Mouse (Mus musculus): ENCODE results near the gene Pnmal1. TPM values are rescaled to one million over a fixed set of nuclear protein-coding genes. Genes with fewer than 3 reads are reported as not detected.

Gene Pnmal1
- polyA plus RNA-seq, 1 experiment = not detected

DNA sequence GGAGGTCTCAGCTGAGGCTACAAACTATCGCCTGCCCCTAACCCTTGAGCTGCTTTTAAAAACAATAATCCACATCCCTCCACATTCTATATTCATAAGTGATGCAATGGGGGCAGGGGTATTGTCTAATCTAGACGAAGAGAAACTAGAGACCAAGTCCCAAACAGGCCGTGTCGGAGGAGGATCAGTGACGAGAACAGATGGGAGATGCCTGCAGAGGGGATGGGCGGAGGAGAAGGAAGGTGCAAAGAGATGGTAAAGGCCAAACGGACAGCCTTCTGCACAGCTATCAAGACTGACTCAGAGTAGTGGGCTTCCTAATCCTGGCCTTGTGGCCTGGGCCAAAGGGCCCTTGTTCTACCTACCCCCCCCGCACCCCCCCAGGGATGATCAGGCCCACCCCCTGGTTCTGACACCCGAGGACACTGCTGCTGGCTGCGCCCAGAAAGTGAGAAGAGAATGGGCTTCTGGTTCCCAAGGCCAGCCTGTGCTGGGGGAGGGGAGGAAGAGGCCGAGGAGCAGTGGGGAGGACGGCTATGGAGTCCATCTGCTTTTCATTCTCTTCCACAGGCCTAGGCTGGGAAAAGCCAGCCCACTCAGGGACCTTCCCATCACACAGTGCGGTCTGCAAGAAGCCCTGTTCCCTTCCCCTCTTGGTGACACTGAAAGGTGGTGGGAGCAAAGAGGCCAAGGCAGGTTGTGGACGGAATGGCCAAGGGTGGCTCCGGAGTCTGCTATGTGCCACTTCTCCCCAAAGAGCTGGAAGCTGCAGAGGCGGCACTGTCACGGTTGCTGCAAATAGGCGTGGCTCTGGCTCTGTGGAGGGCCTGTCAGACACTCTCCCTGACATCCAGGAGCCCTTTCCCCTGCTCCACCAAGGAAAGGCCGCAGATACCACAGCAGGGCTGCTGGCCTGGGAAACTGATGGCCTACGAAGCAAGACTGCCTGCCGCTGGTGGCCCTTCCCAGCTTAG lies 38.4 kb upstream of the Pnmal1 start:
- no peak for TF ChIP-seq GATA1 (IDR thresholded peaks at IDR 0.05; ENCODE audit: low read length)

DNA sequence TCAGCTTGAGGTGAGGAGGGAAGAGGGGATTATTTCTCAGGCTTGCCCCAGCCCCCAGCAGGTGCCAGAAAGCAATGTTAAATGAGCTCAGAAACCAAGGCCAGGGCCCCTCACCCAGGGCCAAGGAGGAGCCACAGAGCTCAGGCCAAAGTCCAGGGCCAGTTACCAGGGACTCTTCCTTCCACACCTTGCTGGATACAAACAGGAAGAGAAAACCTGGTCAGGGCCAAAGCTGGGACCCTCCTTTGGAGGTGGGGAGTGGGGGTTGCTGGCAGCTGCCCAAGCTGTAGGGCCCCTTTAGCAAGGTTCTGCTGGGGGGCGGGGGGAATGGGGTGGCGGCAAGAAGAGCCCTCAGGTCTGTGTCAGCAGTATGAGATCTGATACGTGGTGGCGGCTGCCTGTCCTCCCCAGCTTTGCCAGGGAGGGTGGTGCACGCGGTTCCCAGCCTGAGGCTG lies 37.6 kb upstream of the Pnmal1 start:
- TF ChIP-seq GATA1 (IDR thresholded peaks at IDR 0.05; ENCODE audit: low read length) = no peak

DNA sequence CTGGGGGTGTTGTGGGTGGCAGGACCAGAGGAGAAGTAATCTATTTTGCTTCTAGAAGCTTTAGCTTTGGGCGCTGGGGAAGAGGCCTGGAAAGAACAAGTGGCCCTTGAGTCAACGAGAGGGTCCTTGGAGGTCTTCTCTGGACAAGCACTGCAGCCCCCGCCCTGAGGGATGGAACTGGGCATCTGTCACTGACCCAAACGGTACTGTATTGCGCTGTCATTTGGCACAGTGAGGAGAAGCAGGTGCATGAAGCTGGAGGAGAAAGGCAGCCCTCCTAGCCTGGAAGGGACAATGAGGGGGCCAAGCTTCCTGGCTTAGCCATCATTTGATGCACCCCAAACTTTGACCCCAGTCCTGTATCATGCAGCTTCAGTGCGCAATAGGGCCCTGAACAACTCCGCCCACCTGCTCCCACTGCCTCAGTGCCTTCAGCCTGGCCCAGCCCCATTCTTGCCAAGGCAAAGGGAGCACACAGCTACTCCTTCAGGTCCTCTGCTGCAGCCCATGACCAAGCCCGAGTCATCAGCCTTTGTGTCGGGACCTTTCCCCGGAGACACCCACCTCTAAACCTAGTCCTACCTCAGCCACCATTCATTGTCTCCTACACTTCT lies 37.0 kb upstream of the Pnmal1 start:
- no peak for TF ChIP-seq GATA1 (IDR thresholded peaks at IDR 0.05; ENCODE audit: low read length)

DNA sequence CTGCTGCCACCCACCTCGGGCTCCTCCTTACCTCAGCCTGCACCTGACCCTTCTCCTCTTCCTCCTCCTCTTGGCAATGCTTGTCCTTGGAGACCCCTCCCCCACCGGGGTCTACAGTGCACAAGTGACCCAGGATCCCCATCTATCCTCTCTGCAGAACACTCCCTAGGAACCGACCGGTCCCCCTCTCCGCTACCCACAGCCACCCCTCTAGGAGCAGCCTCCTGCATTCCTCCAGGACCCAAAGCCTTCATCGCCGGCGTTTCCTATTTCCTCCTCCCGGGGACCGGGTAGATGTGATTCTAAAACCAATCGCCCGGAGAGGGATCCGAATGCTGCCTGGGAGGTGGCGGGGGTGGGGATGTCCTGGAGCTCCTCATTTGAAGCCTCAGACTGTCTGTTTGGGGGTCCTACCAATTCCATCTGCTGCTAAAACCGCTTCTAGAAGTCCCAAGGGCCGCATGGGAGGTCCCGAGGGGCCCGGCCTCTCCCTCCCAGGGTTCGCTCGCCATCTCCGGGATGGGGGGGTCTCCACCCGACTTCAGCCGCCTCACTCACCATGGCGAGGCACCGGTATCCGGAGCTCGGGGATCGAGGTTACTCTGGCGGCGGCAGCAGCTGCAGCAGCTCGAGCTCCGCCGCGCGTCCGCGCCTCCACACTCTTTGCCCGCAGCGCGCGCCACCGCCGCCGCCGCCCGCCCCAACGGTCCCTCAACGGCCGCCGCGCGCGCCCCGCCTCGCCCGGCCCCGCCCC lies 36.0 kb upstream of the Pnmal1 start:
- TF ChIP-seq GATA1 (IDR thresholded peaks at IDR 0.05; ENCODE audit: low read length) = no peak

DNA sequence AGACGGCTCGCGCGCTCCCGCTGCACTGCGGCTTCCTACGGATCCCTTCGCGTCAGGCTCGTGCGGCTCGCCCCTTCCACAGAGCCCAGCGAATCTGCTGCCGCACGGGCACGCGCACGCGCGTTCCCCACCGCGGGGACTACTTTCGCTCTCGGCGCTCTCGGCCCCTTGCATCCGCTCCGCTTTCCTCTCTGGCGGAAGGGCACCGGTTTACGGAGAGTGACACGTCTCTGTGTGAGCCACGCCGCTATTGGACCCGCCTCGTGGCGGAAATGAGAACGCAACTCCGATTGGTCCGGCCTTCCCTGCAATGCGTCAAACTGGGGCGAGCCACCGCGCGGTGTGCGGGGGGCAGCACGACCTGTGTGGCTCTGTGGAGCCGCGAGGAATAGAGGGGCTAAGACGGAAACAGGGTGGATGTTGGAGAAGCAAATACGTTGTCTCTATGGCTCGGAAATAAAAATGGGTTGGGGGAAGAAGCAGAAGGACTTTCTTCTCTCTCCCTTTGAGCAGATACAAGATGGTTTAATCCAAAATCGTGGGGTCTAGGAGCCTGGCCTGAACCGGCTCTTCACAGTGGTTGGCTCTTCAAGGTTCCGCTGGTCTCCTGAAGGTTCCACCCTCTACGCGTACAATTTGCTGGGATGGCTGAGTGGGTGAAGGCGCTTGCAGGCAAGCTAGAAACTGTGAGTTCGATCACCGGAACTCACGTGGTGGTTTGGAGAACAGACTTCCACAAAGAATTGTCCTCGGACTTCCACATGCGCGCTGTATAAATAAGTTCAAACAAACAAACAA lies 35.2 kb upstream of the Pnmal1 start, which contains the start of gene Calm3:
Gene Calm3 (minus strand): TSS at position 78 of the 798 bp plus-strand sequence.
- TF ChIP-seq GATA1 (IDR thresholded peaks at IDR 0.05; ENCODE audit: low read length) = no peak

DNA sequence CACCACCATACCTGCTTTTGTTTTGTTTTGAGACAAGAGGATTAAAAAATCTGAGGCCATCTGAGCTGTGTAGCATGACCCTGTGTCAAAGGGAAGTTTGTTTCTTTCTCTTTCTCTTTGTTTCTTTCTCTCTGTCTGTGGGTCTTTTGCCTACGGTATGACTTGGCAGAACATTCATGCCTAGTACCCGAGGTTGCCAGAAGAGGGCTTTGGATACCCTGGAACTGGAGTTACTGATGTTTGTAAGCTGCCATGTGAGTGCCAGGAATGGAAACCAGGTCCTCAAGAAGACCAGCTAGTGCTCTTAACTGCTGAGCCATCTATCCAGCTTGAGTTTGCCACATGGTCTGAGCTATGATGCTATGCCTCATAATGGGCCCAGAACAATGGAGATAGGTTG lies 31.1 kb upstream of the Pnmal1 start:
- TF ChIP-seq GATA1 (IDR thresholded peaks at IDR 0.05; ENCODE audit: low read length) = no peak

DNA sequence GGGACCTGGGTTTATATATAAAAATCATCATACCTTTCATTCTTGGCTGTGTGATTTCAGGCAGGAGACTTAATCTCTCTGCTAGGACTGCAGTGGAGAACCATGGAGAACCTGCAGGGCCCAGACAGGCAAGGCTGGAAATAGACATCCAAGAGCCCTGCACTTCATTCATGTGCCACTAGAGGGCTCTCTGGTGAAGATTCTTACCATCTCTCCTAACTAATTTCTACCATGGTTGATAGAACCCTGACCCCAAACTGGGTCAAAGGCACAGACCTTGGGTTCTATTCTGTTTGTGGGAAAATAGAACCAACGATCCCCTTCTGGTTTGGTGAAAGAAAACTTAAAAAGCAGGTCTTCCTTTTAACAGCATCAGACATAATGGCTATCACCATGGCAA lies 28.6 kb upstream of the Pnmal1 start:
- no peak for TF ChIP-seq GATA1 (IDR thresholded peaks at IDR 0.05; ENCODE audit: low read length)

DNA sequence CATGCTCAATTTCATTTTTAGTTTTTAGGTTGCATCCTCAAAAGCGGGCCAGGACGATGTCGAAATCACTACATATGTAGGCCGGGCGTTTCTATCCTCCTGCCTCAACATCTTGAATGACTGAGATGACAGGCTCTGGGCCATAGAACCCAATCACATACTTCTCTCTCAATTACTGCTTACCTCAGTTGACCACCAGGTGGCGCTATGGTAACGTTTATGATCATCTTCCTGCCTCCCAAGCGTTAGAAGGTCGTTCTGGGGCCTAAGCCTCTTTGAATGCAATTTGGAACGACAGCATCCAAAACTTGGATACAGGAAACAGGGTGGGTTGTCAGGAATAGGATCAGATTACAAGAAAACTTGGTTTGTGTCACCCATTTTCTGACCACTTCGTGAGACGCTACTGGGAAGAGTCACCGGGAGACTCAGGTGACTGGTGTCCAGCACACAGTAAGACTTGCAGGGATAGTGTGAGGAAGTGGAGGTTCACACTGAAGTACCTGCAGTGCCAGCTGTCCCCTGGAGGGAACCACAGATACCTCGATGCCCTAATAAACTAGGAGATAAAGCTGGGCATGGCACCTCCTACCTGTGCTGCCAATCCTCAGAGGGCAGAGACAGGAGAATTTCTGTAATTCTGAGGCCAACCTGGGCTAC lies 27.4 kb upstream of the Pnmal1 start:
- no peak for TF ChIP-seq GATA1 (IDR thresholded peaks at IDR 0.05; ENCODE audit: low read length)

DNA sequence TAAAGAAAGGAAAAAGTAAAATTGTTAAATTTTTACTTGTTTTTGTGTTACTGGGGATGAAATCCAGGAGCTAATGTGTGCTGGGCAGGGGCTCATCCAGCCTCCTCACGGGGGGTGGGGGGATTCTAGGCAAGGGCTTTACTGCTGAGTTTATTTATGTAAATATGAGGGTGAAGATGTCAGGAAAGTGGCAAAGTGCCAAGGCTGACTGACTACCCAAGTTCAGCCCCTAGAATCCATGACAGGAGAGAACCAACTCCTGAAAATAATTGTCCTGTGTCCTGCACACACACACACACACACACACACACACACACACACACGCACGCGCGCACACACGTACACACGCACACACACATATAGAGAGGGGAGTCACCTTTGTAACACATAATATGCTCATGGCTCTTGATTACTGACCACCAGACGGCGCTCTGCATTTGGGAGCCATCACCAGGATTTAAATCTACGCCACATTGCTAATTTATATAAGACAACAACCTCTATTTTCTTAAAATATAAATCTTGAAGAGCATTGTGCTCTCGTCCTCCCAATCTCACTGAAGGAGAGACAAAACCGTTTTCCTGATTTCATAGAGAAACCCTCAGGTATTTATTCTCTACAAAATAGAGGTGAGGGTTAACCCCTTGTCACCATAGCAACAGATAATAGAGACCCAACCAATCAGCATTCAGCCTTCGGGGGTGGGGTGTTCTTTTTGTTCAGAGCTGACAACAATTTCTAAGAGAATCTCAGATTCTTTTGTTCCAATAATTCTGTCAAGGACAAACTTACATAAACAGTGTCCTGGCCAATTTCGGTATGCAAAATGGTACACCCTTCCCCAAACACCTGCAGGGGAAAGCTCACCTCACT lies 26.5 kb upstream of the Pnmal1 start:
- TF ChIP-seq GATA1 (IDR thresholded peaks at IDR 0.05; ENCODE audit: low read length) = no peak

DNA sequence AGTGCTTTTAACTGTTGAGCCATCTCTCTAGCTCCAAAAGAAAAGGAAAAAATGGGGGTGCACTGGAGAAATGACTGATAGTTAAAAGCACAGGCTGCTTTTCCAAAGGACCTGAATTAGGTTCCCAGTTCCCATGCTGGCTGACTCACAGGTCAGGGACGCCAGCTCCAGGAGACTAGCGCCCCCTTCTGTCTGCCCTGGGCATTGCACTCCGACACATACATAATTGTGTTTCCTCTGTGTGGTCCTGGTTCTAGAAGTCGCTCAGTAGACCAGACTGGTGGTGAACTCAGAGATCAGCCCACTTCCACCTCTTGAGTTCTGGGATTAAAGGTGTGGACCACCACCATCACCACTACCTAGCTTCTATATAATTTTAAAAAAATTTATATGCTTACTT lies 22.2 kb upstream of the Pnmal1 start:
- TF ChIP-seq GATA1 (IDR thresholded peaks at IDR 0.05; ENCODE audit: low read length) = no peak

DNA sequence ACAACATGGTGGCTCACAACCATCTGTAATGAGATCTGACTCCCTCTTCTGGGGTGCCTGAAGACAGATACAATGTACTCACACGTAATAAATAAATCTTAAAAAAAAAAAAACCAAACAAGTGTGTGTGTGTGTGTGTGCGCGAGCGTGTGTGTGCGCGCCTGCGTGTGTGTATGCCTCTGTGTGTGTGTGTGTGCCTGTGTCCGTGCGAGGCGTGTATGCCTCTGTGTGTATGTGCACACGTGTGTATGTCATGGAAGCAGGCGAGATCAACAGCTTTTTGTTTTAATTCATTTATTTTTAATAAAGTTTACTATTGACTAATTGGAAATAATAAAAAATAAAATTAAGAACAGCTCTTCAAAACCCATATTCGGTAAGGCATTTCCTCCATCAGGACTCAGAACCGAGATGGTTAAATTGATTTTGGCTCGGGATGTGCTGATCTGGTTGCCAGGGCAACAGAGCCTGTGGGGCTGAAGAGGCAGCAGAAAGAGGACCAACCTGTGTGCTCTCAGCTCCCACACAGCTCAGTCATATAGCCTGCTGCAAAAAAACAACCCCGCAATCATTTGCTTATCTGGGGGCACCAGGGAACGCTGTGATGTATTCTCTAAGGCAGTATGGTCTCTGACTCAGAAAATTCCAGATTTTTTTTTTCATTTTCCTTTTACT lies 21.2 kb upstream of the Pnmal1 start:
- no peak for TF ChIP-seq GATA1 (IDR thresholded peaks at IDR 0.05; ENCODE audit: low read length)

DNA sequence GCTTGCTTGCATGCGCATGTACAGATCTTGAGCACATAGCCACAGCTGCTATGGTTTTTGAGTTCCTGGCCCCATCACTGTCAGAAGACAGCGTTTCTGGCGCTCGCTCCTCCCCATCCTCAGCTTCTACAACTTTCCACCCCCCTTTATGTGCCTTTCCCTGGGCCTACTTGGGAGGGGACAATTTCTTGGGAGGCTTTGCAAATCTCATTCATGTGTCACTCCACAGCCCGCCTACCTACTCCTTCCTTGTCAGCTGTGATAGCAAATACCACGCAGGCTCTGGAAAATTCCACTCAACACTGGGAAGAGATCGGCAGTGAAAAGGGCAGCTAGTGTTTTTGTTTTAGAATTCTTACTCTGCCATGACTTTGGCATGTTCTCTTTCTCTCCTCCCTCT lies 19.2 kb upstream of the Pnmal1 start:
- no peak for TF ChIP-seq GATA1 (IDR thresholded peaks at IDR 0.05; ENCODE audit: low read length)

DNA sequence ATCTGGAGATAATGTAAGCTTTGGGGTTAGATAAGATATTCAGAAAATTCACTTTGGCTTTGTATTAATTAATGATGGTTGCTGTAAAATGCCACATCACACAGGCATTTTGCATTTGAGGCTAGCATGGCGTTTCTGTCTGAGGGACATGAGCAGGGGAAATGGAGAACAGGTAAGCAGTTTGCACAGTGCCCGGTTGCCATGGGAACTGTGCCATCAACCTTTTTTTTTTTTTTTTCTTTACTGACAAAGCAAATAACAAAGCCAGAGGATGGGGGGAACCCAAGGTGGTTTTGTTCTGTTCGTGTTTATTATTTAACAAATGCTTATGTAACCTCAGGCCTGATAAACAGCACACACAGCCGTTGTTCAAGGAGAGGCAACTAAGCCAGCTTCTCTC lies 16.6 kb upstream of the Pnmal1 start:
- TF ChIP-seq GATA1 (IDR thresholded peaks at IDR 0.05; ENCODE audit: low read length) = no peak

Measured in G1E-ER4 (cell line).